In genomic region chr8:57383746-57384320, GRCm38 (mm10) we compare ENCODE assay signal across 26 mouse cellular contexts.
DNase-seq lines count a peak whose midpoint lies in the region; ATAC-seq lines count a peak whose summit lies in the region.
"Had no signal": no experiment of that assay in that cellular context is flagged by ENCODE, and none has a peak within 500 bp of the region (broad histone marks: within the 10 kb centered on the region; RNA-seq: fewer than 3 reads in every experiment).

No protein-coding gene starts in this region.

- H3K4me2 ChIP-seq in forebrain, embryonic 14.5 days (ENCODE audit: low read length), result no peak overlapping the region
- H3K4me2 ChIP-seq: forebrain, embryonic 13.5 days; heart, embryonic 12.5 days; hindbrain, embryonic 14.5 days; liver, embryonic 12.5 days; midbrain, embryonic 12.5 days had no signal

- H3K4me1 ChIP-seq in forebrain, embryonic 14.5 days (ENCODE audit: control insufficient read depth, insufficient read depth, low read length), result no peaks in the 10 kb centered on the region
- H3K4me1 ChIP-seq: forebrain, embryonic 13.5 days; heart, embryonic 12.5 days; liver, embryonic 12.5 days; megakaryocyte, embryonic 14.5 days; midbrain, embryonic 12.5 days had no signal

- peak; percentile 5 for DNase-seq in adrenal gland, postnatal 25 days
- DNase-seq in adrenal gland, postnatal 10 days, result no peak
- peak; percentile 15 for DNase-seq in kidney, postnatal 10 days
- DNase-seq in kidney, adult 8-10 months, result no peak
- DNase-seq in NIH3T3 (ENCODE audit: low read depth), result peak; percentile 72
- no peak for DNase-seq in cerebellum, postnatal 25 days
- no peak for DNase-seq in forebrain, embryonic 14.5 days (ENCODE audit: low spot score)
- DNase-seq: adrenal gland, adult 8-10 months; cerebellum, adult 11 months; cerebellum, adult 9-10 months; gastrocnemius, adult 2 months; gastrocnemius, postnatal 36 days; heart, adult 2 months; layer of hippocampus, postnatal 36 days; left cerebral cortex, postnatal 4 days; liver, postnatal 0 days; lung, postnatal 4 days; thymus, postnatal 4 days had no signal

- no peaks in the 10 kb centered on the region for H3K36me3 ChIP-seq in forebrain, embryonic 14.5 days (ENCODE audit: control insufficient read depth, insufficient read depth, low read length)
- H3K36me3 ChIP-seq: heart, embryonic 12.5 days; liver, embryonic 12.5 days; midbrain, embryonic 12.5 days had no signal

- ATAC-seq in forebrain, embryonic 14.5 days, result no peak
- ATAC-seq: CD4-positive, CD25-positive, alpha-beta regulatory T cell, adult 4 months; forebrain, embryonic 13.5 days; intestine, postnatal 0 days; liver, embryonic 12.5 days; liver, postnatal 0 days had no signal

- no peak overlapping the region for H3K9ac ChIP-seq in forebrain, embryonic 14.5 days (ENCODE audit: low read length)
- H3K9ac ChIP-seq: forebrain, embryonic 13.5 days; heart, embryonic 12.5 days; hindbrain, embryonic 14.5 days; liver, embryonic 12.5 days; liver, postnatal 0 days; midbrain, embryonic 12.5 days had no signal

- no peaks in the 10 kb centered on the region for H3K27me3 ChIP-seq in forebrain, embryonic 14.5 days (replicated peaks; ENCODE audit: control insufficient read depth, insufficient read depth, low read length)
- H3K27me3 ChIP-seq: forebrain, embryonic 13.5 days; heart, embryonic 12.5 days; liver, embryonic 12.5 days; megakaryocyte, embryonic 14.5 days; midbrain, embryonic 12.5 days had no signal

- H3K4me3 ChIP-seq in forebrain, embryonic 14.5 days (ENCODE audit: low read depth, low read length), result no peak overlapping the region
- H3K4me3 ChIP-seq: forebrain, embryonic 13.5 days; gastrocnemius, adult 2 months; heart, adult 2 months; heart, embryonic 12.5 days; liver, embryonic 12.5 days; megakaryocyte, embryonic 14.5 days; midbrain, embryonic 12.5 days had no signal

- 90% methylated on average over 9 of the region's 9 CpGs for WGBS in forebrain, embryonic 14.5 days

- no peaks in the 10 kb centered on the region for H3K9me3 ChIP-seq in forebrain, embryonic 14.5 days (replicated peaks; ENCODE audit: control insufficient read depth, low read length)
- H3K9me3 ChIP-seq: forebrain, embryonic 13.5 days; heart, embryonic 12.5 days; liver, embryonic 12.5 days; midbrain, embryonic 12.5 days had no signal

- H3K27ac ChIP-seq in forebrain, embryonic 14.5 days (ENCODE audit: low read depth, low read length), result no peak overlapping the region
- H3K27ac ChIP-seq: forebrain, embryonic 13.5 days; gastrocnemius, adult 2 months; heart, adult 2 months; hindbrain, embryonic 14.5 days; liver, embryonic 12.5 days; midbrain, embryonic 12.5 days had no signal

Comparison
In these comparisons a context has a peak if more than half of its experiments do, and no peak if none do; other contexts are left out.
1. DNase-seq: peak in adrenal gland, postnatal 25 days (single experiment), kidney, postnatal 10 days (single experiment) and NIH3T3 (single experiment); none in adrenal gland, postnatal 10 days (single experiment), kidney, adult 8-10 months (0 of 2), cerebellum, postnatal 25 days (0 of 2) and forebrain, embryonic 14.5 days (single experiment).